Mouse (Mus musculus) olfactory bulb, adult 2 months (tissue): ENCODE results near the gene Slc13a1.

ENCODE experiments used
- CTCF ChIP-seq: fragments of 200-500 bp; IDR thresholded peaks from 2 replicates; pipeline ENCODE4 v1.5.1; 2012; ENCODE audit warnings: low read depth, mild to moderate bottlenecking, low read length, moderate library complexity; ENCODE audit not compliant: insufficient read depth
- POLR2A ChIP-seq: fragments of 200-500 bp; IDR thresholded peaks from 2 replicates; pipeline ENCODE4 v1.6.1; 2012; ENCODE audit warnings: mild to moderate bottlenecking, low read depth, low read length, moderate library complexity; ENCODE audit not compliant: insufficient read depth

DNA sequence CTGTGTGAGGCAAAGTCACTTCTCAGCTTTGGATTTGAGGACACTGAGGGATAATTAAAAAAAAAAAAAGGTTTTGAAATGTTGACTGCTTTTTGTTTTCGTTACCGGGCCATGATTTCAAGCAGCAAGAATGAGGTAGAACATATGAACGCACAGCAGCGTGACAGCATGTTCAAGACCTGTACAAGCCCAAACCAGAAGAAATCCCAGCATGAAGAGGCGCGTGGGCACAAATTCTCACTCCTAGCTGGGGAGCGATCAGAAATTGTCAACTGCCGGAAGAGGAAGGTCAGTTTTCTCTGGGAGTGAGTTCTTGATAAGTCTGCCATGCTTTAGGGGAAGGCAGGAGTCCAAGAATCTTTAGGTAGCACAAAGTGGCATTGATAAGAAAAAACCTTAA is 56.3 kb downstream of the Slc13a1 start:
- TF ChIP-seq POLR2A (no peak), CTCF (no peak)
